Mouse (Mus musculus): ENCODE measurements around the gene Nrarp.

Nrarp gene

GRCm38 (mm10) chr2:25195211-25196156 lies 14.9 kb downstream of the Nrarp start:
- no peak for DNase-seq (ENCODE audit: low read depth, low spot score)

GRCm38 (mm10) chr2:25196172-25196954 lies 15.8 kb downstream of the Nrarp start, which contains the start of gene Tor4a:
Tor4a (minus strand) TSS chr2:25196886.
- DNase-seq (ENCODE audit: low read depth, low spot score), result no peak

- no peak for DNase-seq (ENCODE audit: low read depth, low spot score)
Observed at GRCm38 (mm10) chr2:25197191-25197590, 16.6 kb downstream of the Nrarp start.

- no peak for DNase-seq (ENCODE audit: low read depth, low spot score)
Observed at GRCm38 (mm10) chr2:25197946-25198345, 17.4 kb downstream of the Nrarp start.

- no peak for DNase-seq (ENCODE audit: low read depth, low spot score)
Observed at GRCm38 (mm10) chr2:25200631-25201030, 20.1 kb downstream of the Nrarp start.

GRCm38 (mm10) chr2:25203631-25204214 lies 23.2 kb downstream of the Nrarp start:
- no peak for DNase-seq (ENCODE audit: low read depth, low spot score)

GRCm38 (mm10) chr2:25207593-25207992 lies 27.0 kb downstream of the Nrarp start:
- DNase-seq (ENCODE audit: low read depth, low spot score), result no peak

- DNase-seq (ENCODE audit: low read depth, low spot score), result no peak
Observed at GRCm38 (mm10) chr2:25210686-25211085, 30.1 kb downstream of the Nrarp start.

- peak; percentile 72 for DNase-seq (ENCODE audit: low read depth, low spot score)
Observed at GRCm38 (mm10) chr2:25211121-25211670, 30.6 kb downstream of the Nrarp start, which contains the start of gene Nelfb. Nelfb (minus strand) TSS chr2:25211489.

- DNase-seq (ENCODE audit: low read depth, low spot score), result no peak
Observed at GRCm38 (mm10) chr2:25213266-25213865, 32.8 kb downstream of the Nrarp start.

GRCm38 (mm10) chr2:25214444-25214843 lies 33.9 kb downstream of the Nrarp start, which contains the start of gene Stpg3:
Stpg3 (minus strand) TSS chr2:25214637.
- DNase-seq (ENCODE audit: low read depth, low spot score), result no peak

GRCm38 (mm10) chr2:25217666-25218065 lies 37.1 kb downstream of the Nrarp start:
- no peak for DNase-seq (ENCODE audit: low read depth, low spot score)

GRCm38 (mm10) chr2:25218445-25218844 lies 37.9 kb downstream of the Nrarp start, which contains the start of gene Fam166a:
Fam166a (plus strand) TSS chr2:25218745.
- no peak for DNase-seq (ENCODE audit: low read depth, low spot score)

- no peak for DNase-seq (ENCODE audit: low read depth, low spot score)
Observed at GRCm38 (mm10) chr2:25221331-25221772, 40.8 kb downstream of the Nrarp start.

GRCm38 (mm10) chr2:25223681-25224491 lies 43.3 kb downstream of the Nrarp start:
- DNase-seq (ENCODE audit: low read depth, low spot score), result peak; percentile 40

GRCm38 (mm10) chr2:25224492-25224765 lies 43.9 kb downstream of the Nrarp start, which contains the start of gene Tubb4b:
Tubb4b (minus strand) TSS chr2:25224702.
- no peak for DNase-seq (ENCODE audit: low read depth, low spot score)

GRCm38 (mm10) chr2:25224766-25225752 lies 44.5 kb downstream of the Nrarp start:
- peak; percentile 99 for DNase-seq (ENCODE audit: low read depth, low spot score)

GRCm38 (mm10) chr2:25225811-25226379 lies 45.3 kb downstream of the Nrarp start:
- no peak for DNase-seq (ENCODE audit: low read depth, low spot score)

- DNase-seq (ENCODE audit: low read depth, low spot score), result no peak
Observed at GRCm38 (mm10) chr2:25226864-25227263, 46.3 kb downstream of the Nrarp start.
